Mouse (Mus musculus) central nervous system, embryonic 14 days (tissue): Measurements from ENCODE around the gene Thap4. TPM values are rescaled to one million over a fixed set of nuclear protein-coding genes. Genes with fewer than 3 reads are reported as not detected.

Source experiments
- polyA plus RNA-seq: library from polyadenylated mRNA; depleted of rRNA; stranded (reverse); fragments of >200 nt; gene quantifications from 2 replicates; pipeline ENCODE4 v1.2.3, GENCODE M21; 2012; rRNA removed

Gene Thap4
- polyA plus RNA-seq: 41.7 and 52.5 TPM in 2 replicates

GRCm38 (mm10) chr1:93754573-93755290 is at the start of gene Thap4:
Gene Thap4 (minus strand): TSS chr1:93754864.

DNA sequence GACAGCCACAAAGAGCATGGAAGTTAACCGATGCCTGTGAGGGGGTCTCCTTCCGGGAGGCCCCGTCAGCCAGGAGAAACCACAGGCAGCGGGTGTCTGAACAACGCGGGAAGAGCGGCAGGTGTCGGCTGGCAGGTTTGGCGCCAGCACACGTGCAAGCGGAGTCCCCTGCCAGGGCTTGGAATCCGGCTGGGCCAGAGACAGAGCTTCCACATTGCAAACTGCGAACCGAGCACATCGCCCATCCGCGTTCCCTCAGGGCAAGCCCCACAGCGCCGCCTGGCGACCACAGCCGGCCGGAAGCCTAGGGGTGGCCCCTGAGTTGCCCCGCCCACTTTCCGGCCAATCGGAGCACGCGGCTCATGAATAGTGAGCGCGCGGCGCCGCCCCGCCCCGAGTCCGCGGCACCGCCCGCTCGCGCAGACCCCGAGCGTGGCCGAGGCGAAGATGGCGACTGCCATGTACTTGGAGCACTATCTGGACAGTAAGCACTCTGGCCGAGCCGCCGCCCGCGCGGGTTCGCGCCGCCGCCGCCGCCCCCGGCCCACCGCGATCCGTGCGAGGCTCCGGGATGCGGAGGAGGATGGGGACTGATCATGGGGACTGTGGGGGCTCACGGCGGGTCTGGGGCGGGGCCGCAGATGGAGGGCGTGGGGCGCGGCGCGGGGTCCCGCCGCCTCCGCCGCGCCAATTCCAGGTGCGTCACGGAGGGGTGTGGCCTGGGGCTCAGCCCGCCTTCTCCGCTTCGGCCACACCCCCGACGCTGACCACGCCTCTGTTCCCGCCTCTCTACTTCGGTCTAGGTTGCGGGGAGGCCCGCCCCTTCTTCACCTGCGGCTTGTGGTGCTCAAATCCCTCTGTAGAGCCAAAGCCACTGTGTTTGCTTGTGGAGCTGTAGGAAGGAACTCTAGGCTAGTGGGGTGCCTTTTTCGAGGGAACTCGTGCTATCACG is 49.2 kb upstream of the Thap4 start, which contains the start of gene Ing5:
Gene Ing5, plus strand, starts transcription at position 410 of the 952 bp plus-strand sequence.

GRCm38 (mm10) chr1:93801741-93802238 is 47.1 kb upstream of the Thap4 start, which contains the start of gene Dtymk:
Gene Dtymk (minus strand): TSS chr1:93801934.

DNA sequence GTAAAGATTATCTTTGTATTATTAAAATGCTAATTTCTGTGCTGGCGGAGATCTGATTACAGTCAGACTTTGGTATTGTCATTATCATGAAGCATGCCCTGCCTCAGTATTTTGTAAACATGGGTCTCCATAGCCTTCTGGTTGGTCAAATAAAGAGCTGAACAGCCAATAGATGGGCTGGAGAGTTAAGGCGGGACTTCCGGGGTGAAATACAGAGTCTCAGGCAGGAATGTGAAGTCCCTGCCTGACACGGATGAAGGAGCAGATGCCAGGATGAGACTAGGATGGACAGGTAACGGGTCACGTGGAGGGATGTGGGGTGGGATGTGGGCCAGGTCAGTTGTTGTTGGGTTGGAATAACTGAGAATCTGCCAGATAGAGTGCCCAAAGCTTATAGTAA is 3.4 kb downstream of the Thap4 start, which contains the start of gene Atg4b:
Gene Atg4b, plus strand, starts transcription at position 211 of the 400 bp plus-strand sequence.

GRCm38 (mm10) chr1:93685401-93686244 is 69.0 kb downstream of the Thap4 start, which contains the start of gene Bok:
Gene Bok (plus strand): TSS chr1:93685660.

GRCm38 (mm10) chr1:93658559-93658958 is 96.1 kb downstream of the Thap4 start, which contains the start of gene Stk25:
Gene Stk25 (minus strand): TSS chr1:93658659.

Other genes starting within 250 kb of the Thap4 start
- 4.7 and 6.1 TPM in 2 replicates for gene Farp2, start 242.8 kb downstream of the Thap4 start, polyA plus RNA-seq
- gene Stk25, start 96.2 kb downstream of the Thap4 start, polyA plus RNA-seq: 320 and 324 TPM in 2 replicates
- gene Bok, start 69.2 kb downstream of the Thap4 start, polyA plus RNA-seq: 52.9 and 57.9 TPM in 2 replicates
- gene Atg4b, start 3.4 kb downstream of the Thap4 start, polyA plus RNA-seq: 79.4 and 85.0 TPM in 2 replicates
- gene Dtymk, start 47.1 kb upstream of the Thap4 start, polyA plus RNA-seq: 206 and 225 TPM in 2 replicates
- gene Ing5, start 49.1 kb upstream of the Thap4 start, polyA plus RNA-seq: 10.1 and 11.2 TPM in 2 replicates
- 20.7 and 23.5 TPM in 2 replicates for gene D2hgdh, start 70.0 kb upstream of the Thap4 start, polyA plus RNA-seq
- gene Gal3st2, start 106.4 kb upstream of the Thap4 start, polyA plus RNA-seq: 0.09 TPM in 1 of 2 replicates, not detected in the other
- not detected in 2 replicates for gene Gal3st2b, start 163.4 kb upstream of the Thap4 start, polyA plus RNA-seq
- not detected in 2 replicates for gene Gal3st2c, start 235.6 kb upstream of the Thap4 start, polyA plus RNA-seq